Mouse (Mus musculus) liver, postnatal 0 days (tissue): ENCODE measurements around the gene Cobll1.

Experiments
- CTCF ChIP-seq: sonication (generic); IDR thresholded peaks from 2 replicates; pipeline ENCODE4 v1.5.1; 2016; ENCODE audit warnings: antibody characterized with exemption, low read depth
- EP300 ChIP-seq: IDR thresholded peaks from 2 replicates; pipeline ENCODE4 v1.6.1; 2016; ENCODE audit warnings: antibody characterized with exemption, low read depth, mild to moderate bottlenecking

GRCm38 (mm10) chr2:65285380-65285779 lies 46.2 kb upstream of the Cobll1 start:
- no peak for TF ChIP-seq CTCF
- no peak for TF ChIP-seq EP300
